Mouse (Mus musculus): ENCODE results near the gene Gm6176. TPM values are rescaled to one million over a fixed set of nuclear protein-coding genes. Genes with fewer than 3 reads are reported as not detected.
"Not testable (repeated sequence)": the region's sequence is repeated elsewhere in the genome, so short reads cannot be mapped to it uniquely, and the experiment has no call there.

Gm6176 gene
- polyA plus RNA-seq (2015; fragmentation: Nextera tagmentation; extraction: Ambion mirVana): not detected in 2 replicates

DNA sequence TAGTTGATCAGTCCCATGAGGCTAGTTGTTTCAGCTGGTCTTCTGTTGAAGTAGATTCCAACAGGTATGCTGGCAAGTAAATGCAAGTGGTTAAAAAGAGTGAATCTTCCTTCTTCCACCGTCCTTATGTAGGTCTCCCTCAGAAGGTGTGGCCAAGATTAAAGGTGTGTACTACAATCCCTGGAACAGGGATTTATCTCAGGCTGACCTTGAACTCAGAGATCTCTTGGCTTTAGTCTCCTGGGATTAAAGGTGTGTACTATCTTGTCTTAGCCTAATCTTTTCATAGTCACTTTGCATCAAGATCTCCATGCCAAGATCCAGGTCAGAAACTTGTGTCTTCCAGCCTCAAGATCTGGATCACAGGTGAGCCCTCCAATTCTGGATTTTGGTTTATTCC is at the start of gene Gm6176:
TSS of gene Gm6176 (minus strand) at position 101 of the 400 bp plus-strand sequence.
- no CpG with 5 or more reads among the region's 1 CpGs for WGBS
- H3K4me1 ChIP-seq (replicated peaks); ATAC-seq (ENCODE audit: low FRiP score); H3K27ac ChIP-seq; H3K9me3 ChIP-seq; H3K9ac ChIP-seq; H3K4me3 ChIP-seq; H3K4me2 ChIP-seq; H3K27me3 ChIP-seq; H3K36me3 ChIP-seq: not testable (repeated sequence)

DNA sequence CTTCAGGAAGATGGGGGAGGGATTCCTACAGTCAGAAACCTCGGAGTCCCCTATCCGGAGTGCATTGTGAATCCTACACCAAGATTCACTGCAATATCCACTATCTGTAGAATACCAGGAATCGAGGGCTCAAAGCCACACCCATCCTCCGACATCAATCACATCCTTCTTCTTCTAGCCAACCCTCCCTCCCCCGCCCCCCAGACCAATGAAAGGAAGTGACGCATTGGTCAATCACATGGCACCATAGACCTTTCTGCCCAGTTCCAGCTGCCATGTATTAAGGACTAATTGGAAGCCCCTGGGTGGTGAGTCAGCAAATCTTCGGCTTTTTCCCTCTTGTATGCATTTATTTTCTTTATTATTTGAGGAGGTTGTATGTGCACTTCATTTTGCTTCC is 12.7 kb upstream of the Gm6176 start, which contains the start of gene Vmn1r139:
TSS of gene Vmn1r139 (plus strand) at position 301 of the 400 bp plus-strand sequence.
- ATAC-seq (ENCODE audit: low FRiP score): not testable (repeated sequence)
- WGBS: no CpG with 5 or more reads among the region's 7 CpGs

DNA sequence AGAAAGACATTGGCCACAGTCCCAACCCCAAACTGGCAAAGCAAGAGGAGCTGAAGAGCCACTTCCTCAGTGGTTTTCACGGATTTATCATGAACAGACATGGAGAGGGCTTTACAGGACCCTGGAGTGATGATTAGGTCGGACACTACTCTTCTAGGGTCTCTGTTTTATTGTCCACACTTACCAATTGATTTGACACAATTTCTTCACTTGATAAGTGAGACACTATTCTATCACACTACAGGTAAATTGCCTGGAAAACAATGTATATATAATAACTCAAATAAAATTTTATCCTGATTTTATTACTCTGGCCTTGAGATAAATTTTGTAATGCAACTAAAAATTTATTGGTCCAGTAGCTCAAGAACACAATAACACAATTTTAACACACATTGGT is 27.3 kb downstream of the Gm6176 start, which contains the start of gene Vmn1r138:
TSS of gene Vmn1r138 (minus strand) at position 101 of the 400 bp plus-strand sequence.
- H3K4me1 ChIP-seq (replicated peaks); H3K9ac ChIP-seq; H3K9me3 ChIP-seq; H3K36me3 ChIP-seq; H3K4me3 ChIP-seq; H3K4me2 ChIP-seq; H3K27me3 ChIP-seq; H3K27ac ChIP-seq; ATAC-seq (ENCODE audit: low FRiP score): not testable (repeated sequence)
- WGBS: no CpG with 5 or more reads among the region's 2 CpGs

More for the DNA sequence above, 12.7 kb upstream of the Gm6176 start, which contains the start of gene Vmn1r139:
- H3K27me3 ChIP-seq; H3K27ac ChIP-seq; H3K4me1 ChIP-seq (replicated peaks); H3K4me3 ChIP-seq; H3K9ac ChIP-seq; H3K9me3 ChIP-seq; H3K4me2 ChIP-seq; H3K36me3 ChIP-seq: not testable (repeated sequence)

Other genes starting within 250 kb of the Gm6176 start
- not detected in 2 replicates for gene Vmn1r135, start 224.0 kb downstream of the Gm6176 start, polyA plus RNA-seq (2015; fragmentation: Nextera tagmentation; extraction: Ambion mirVana)
- gene Gm5725, start 212.0 kb downstream of the Gm6176 start, polyA plus RNA-seq (2015; fragmentation: Nextera tagmentation; extraction: Ambion mirVana): not detected in 2 replicates
- gene Gm5891, start 135.0 kb downstream of the Gm6176 start, polyA plus RNA-seq (2015; fragmentation: Nextera tagmentation; extraction: Ambion mirVana): not detected in 2 replicates
- gene Vmn1r137, start 61.7 kb downstream of the Gm6176 start, polyA plus RNA-seq (2015; fragmentation: Nextera tagmentation; extraction: Ambion mirVana): not detected in 2 replicates
- gene Vmn1r138, start 27.4 kb downstream of the Gm6176 start, polyA plus RNA-seq (2015; fragmentation: Nextera tagmentation; extraction: Ambion mirVana): not detected in 2 replicates
- not detected in 2 replicates for gene Vmn1r139, start 12.8 kb upstream of the Gm6176 start, polyA plus RNA-seq (2015; fragmentation: Nextera tagmentation; extraction: Ambion mirVana)
- gene Gm16451, start 61.9 kb upstream of the Gm6176 start, polyA plus RNA-seq (2015; fragmentation: Nextera tagmentation; extraction: Ambion mirVana): not detected in 2 replicates
- gene Gm10666, start 78.4 kb upstream of the Gm6176 start, polyA plus RNA-seq (2015; fragmentation: Nextera tagmentation; extraction: Ambion mirVana): not detected in 2 replicates
- not detected in 2 replicates for gene Vmn1r142, start 107.7 kb upstream of the Gm6176 start, polyA plus RNA-seq (2015; fragmentation: Nextera tagmentation; extraction: Ambion mirVana)
- not detected in 2 replicates for gene Vmn1r143, start 133.1 kb upstream of the Gm6176 start, polyA plus RNA-seq (2015; fragmentation: Nextera tagmentation; extraction: Ambion mirVana)
- not detected in 2 replicates for gene Gm8653, start 145.0 kb upstream of the Gm6176 start, polyA plus RNA-seq (2015; fragmentation: Nextera tagmentation; extraction: Ambion mirVana)
- gene Gm8453, start 173.2 kb upstream of the Gm6176 start, polyA plus RNA-seq (2015; fragmentation: Nextera tagmentation; extraction: Ambion mirVana): not detected in 2 replicates